Mouse (Mus musculus) urinary bladder, adult 18-20 months (tissue): ENCODE measurements around the gene Mdga1.
A peak's percentile ranks its signal among the peaks of the same experiment; 100 is the strongest.

Source experiments
- DNase-seq, 2 experiments: peaks; one replicate each; pipeline ENCODE4 v3.0.0; 2022; ENCODE audit warnings: low spot score in 2 of 2, mixed read lengths in 2 of 2

Gene Mdga1

DNA sequence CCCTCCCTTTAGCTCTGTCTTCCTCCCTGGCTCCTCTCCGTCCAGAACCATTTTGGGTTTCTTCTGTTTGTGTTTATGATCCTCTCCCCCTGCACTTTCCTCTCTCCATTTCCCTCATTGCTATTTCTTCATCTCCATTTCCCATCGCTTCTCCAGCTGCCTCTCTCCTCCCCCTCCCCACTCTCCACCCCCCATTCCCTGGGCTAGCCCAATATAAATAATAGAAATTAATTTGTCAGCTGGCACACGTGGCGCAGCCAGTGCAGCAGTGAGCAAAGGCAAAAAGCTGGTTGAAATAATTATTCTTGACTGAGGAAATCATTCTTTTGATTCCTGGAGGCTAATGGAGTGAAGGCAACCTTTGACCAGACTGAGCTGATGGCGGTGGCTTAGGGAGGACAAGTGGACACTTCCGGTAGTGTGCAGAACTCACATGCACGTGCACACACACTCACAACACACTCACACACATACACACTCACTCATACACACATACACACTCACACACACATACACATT lies at the start of gene Mdga1:
Mdga1 (minus strand) TSS at position 51 of the 519 bp plus-strand sequence.
- no peak for DNase-seq

GRCm38 (mm10) chr17:30018927-30019610 lies 49.2 kb upstream of the Mdga1 start:
- no peak for DNase-seq

DNA sequence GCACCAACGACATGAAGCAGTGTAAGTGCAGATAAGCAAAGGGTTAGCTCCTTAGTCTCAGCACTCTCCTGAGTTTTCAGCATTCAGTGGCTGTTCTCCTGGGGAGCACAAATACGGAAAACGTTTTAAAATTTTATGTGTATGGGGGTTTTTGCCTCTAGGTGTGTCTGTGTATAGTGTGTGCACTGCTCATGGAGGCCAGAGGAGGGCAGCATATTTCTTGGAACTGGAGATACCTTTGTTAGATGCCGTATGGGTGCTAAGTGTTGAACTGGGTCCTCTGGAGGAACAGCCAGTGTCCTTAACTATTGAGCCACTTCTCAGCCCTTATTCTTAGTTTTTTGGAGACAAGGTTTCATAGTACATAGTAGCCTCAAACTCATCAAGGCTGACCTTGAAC lies 44.8 kb upstream of the Mdga1 start:
- DNase-seq: no peak

DNA sequence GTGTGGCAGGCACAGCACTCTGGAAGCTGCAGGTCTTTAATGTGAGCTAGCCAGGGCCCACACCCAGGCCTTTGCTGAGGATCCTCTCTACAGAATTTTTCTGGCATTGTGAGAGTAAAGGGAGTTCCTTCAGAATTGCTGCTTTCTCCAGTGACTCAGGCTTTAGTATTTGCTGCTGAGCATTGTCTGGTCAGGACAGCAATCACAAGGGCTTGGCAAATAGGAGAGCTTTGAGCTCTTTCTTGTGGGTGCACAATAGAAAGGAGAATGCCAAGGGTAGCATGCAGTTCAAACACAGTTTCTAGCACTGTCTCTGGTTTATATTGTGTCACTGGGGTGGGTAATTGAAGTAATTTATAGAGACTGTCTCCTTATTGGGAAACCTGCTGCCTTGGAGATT lies 38.5 kb upstream of the Mdga1 start:
- no peak for DNase-seq

- no peak for DNase-seq
These were observed 38.0 kb upstream of the Mdga1 start for GRCm38 (mm10) chr17:30007883-30008282.

DNA sequence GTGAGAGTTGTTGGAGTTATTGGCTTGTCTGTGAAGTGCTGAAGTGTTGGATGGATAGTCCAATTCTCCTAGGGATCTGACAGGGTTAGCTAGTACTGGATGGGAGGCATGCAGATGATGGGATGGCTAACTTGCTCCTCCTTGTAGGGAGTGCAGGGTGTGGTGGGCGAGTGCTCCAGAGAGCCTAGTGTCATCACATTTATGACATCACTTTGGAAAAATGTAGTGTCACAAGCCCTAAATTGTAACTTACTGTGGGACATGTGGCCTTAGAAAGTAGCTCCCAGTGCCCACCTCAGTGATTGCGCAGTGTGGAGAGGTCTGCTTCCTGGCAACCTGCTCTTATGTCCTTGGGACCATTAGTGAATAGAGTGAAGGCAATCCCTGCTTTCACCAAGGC lies 37.0 kb upstream of the Mdga1 start:
- DNase-seq: no peak

DNA sequence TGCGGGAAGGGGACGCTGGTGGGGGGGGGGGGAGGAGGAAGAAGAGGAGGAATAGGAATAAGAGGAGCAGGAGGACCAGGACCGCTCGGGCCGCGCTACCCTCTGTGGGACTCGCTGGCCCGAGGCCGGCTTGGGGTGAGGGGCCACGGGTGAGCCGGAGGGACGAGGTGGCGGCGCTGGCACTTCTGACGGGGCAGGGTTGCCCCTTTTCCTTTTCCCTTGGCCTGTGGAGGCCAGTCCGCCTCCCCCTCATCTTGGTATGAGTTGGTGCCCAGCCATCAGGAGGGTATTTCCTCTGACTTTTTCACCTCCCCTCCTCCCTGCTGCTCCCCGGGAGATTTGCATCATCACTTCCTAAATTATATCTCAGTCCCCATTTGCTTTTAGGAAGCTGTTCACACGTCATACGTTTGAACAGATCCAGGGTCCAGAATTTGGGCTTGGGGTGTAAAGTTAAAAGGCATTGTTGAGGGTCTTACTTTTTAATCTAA lies 35.6 kb upstream of the Mdga1 start:
- DNase-seq: peak; percentile 10 to 30

DNA sequence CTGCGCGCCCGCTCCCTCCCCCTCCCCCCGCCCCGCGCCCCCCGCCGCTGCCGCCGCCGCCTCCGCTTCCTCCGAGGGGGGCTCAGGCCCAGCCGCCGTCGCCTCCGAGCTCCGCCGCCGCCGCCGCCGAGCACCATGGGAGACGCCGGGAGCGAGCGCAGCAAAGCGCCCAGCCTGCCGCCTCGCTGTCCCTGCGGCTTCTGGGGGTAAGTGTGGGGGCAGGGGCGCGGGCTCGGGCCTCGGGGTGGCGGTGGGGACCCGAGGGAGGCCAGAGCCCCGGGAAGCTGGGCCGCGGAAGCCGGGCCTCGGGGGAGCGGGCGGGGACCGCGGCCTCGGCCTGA lies 35.2 kb upstream of the Mdga1 start:
- peak in 1 of 2 experiments; percentile 50 for DNase-seq

DNA sequence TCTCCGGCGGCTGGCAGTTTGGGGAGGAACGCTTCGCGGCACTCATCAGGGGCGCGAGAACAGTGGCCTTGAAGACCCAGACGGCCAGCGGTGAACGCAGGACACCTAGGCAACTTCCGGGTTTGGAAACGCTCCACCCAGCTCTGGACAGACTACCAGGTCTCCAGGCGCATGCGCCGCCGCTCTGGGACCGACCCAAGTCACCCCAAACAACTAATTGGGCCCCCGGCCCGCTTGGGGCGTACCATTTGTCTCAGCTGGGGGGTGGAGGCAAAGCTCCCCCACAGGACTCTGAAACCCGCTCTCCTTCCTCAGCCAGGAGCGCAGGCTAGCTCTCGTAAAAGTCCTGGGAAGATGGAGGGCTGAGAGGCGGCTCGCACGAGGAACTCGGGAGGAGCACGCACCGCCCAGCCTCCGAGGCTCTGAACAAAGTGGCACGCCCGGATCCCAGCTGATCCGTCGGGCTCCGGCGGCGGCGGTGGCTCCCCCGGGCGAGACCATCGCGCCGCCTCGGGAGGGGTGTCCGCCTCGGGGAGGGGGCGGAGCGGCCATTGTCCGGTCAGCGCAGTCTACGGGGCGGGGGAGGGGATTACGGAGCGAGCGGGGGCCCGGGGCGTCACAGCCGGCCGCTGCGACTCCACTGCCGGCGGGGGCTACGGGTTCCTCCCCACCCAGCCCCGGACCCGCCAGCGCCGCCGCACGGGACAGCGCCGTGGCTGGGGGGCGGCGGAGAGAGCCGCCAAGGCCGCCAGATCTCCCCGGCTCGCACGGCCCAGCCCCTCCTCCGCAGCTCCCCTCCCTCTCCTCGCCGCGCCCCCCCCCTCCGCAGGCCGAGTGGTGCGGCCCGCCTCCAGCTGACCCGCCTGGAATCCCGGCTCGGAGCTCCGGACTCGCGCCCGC lies 34.6 kb upstream of the Mdga1 start, which contains the start of gene Zfand3:
Zfand3 (plus strand) TSS at position 531 of the 900 bp plus-strand sequence.
- peak; percentile 92 to 93 for DNase-seq

GRCm38 (mm10) chr17:29998566-29999295 lies 28.8 kb upstream of the Mdga1 start:
- no peak for DNase-seq

DNA sequence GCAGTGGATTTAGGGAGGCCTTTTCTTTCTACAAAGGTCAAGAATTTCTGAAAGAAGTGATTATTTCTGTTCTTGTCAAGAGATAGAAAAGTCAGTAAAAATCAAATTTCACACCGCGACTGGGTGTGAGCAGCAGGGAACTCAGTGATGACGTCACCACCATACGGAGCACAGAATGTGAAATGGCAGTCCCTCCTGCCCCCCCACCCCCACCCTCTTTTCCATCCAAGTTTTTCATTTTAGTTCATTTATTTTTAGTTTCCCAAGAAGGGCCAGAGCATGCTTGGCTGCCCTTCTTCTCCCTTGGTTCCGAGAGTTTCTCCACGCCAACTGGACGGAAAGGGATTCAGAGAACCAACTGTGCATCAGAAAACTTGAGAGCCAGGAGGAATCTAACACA lies 27.8 kb upstream of the Mdga1 start:
- DNase-seq: no peak

DNA sequence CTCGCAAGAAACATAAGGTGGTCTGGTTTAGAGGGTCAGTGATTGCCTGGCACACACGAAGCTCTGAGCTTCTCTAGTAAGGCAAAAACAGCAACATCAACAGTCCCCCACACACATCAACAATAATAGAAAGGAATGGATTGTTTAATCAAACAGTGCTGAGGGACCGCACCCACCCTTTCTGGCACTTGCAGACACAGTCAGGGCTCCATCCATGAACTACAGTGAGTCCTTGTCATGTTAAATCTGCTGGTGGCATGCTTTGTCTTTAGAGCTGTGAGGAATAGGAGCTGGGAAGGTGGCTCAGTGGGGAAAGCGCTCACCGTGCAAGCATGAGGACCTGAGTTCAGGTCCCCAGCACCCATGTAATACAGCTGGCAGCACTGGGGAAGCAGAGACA lies 26.1 kb upstream of the Mdga1 start:
- DNase-seq: no peak

DNA sequence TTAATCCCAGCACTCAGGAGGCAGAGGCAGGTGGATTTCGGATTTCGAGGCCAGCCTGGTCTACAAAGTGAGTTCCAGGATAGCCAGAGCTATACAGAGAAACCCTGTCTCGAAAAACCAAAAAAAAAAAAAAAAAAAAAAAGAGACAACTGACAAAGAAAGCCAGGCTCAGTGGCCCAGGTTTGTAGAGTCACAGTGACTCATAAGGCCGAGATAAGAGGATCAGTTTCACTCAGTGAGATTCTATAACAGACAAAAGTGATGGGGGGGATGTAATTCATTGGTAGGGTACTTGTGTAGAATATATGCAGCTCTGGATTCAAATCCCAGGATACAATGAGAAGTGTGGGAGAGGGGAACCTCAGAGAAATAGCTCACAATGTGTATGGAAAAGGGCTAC lies 24.6 kb upstream of the Mdga1 start:
- no peak for DNase-seq

DNA sequence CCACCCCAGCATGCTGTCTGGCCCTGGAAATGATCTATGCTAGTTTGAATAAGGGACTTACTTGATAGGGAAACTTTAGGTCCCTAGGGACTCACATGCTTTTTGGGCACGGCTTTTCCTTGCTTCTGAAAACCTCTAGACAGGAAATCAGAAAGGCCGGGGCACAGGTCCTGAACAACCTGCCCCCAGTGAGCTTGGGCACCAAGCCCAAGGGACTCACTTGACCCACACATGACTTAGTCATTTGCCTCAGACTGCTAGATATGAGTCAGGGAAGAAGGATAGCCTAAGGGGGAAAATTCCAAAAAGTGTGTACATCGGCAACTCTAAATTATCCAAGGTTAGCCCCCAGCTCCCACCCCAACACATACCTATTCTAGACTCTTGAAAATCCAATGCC lies 24.1 kb upstream of the Mdga1 start:
- no peak for DNase-seq

DNA sequence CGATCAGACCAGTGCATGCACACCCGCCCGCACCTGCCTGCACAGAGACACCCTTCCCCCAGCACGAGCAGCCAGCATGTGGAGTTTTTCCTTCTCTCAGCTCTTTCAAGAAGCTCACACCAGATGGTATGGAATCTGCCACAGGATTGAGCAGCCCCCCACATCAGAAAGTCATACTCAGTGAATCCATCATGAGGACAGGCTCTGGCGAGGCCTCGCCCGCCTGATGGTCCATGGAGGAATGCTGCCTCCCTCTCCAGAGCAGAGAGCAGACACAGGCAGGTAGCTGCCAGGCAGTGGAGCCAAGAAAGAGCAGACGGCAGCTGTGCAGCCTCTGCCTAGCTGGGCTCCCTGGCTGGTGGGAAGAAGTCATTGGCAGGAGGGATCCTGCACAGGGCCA lies 23.6 kb upstream of the Mdga1 start:
- DNase-seq: no peak

- DNase-seq: no peak
These were observed 21.0 kb upstream of the Mdga1 start for GRCm38 (mm10) chr17:29990845-29991244.

- no peak for DNase-seq
These were observed 20.2 kb upstream of the Mdga1 start for GRCm38 (mm10) chr17:29990136-29990535.

- no peak for DNase-seq
These were observed 19.8 kb upstream of the Mdga1 start for GRCm38 (mm10) chr17:29989653-29990052.

DNA sequence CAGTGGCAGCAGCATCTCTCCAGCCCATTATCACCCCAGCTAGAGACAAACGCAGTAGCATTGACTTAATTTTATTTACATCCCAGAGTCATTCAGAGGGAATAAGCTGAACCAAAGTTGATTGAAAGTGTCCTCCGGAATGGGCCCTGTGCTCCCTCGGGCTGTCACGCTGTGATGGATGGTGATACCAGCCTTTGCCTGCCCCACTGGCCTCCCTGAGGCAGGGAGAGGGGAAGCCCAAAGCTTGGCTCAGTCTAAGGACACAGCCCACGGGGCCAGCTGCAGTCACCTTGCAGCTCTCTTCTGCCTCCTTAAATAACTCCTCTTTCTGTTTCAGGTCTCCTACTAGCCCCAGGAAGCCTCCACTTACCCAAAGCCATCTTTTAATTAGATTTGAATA lies 18.3 kb upstream of the Mdga1 start:
- no peak for DNase-seq

GRCm38 (mm10) chr17:29985534-29985933 lies 15.6 kb upstream of the Mdga1 start:
- no peak for DNase-seq

GRCm38 (mm10) chr17:29984931-29985330 lies 15.0 kb upstream of the Mdga1 start:
- no peak for DNase-seq

DNA sequence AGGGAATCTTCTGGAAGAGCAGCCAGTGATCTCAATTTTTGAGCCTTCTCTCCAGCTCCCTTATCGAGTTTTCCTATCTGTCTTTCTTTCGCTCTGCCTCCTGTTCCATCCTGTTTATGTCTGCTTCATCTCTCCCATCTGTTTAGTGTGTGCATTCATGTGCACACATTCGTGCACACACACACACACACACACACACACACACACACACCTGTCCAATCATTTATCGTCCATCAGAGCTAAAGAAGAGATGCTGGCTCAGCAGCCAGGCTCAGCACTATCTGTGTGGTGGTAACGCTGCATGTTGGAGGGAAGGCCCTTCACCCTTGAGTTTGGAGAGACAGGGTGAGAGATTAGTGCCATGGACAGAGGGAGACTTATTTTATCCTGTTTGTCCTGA lies 13.3 kb upstream of the Mdga1 start:
- DNase-seq: no peak
